Mouse (Mus musculus): ENCODE data around the gene Cbarp.

DNA sequence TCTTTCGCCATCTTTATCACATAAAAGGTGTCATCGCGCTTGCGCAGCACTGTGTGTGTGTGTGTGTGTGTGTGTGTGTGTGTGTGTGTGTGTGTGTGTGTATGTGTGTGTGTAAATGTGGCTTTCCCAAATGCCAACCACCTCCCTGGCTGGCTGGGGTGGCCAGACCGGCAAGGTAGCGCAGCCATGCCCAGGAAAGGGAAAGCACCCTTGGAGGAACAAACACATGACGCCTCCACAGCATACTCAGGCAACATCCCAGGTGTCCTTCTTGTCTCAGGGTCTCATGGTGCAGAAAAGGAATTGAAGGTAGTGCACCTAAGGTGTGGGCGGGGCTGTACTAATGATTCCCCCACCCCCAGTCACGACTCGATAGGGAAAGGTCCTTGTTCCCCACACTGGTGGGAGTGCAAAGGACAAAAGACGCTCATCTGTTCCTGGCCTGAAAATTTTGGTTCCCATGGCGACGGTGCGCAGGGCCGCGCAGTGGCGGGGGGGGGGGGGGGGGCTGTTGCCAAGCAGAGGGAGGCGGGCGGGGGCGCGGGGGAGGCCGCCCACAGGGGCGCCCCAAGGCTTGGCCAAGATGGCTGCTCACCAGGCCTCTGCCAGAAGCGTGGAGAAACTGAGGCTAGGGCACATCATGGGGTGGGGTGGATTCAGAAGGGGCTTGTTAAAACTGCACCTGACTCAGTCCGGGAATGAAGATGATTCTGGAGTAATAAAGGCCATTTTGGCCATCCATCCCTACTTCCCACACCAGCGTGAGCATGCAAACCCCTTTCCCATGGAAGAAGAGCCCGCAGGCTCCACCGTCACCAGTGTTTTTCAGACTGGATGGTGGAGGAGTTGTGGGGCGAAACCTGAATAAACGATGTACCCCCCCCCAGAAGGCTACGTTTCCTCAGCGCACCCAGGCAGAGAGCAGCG lies 2.7 kb downstream of the Cbarp start:
- no peak for TF ChIP-seq CTCF (IDR thresholded peaks at IDR 0.05; ENCODE audit: low read depth)
- no peak for TF ChIP-seq EP300 (IDR thresholded peaks at IDR 0.05; ENCODE audit: low read depth)
